Mouse (Mus musculus) left cerebral cortex, adult 2 months (tissue): ENCODE data around the gene Pecam1. TPM values are rescaled to one million over a fixed set of nuclear protein-coding genes. Genes with fewer than 3 reads are reported as not detected.
"Not testable (repeated sequence)": the region's sequence is repeated elsewhere in the genome, so short reads cannot be mapped to it uniquely, and the experiment has no call there.

Experiments used
- DNase-seq, 2 experiments: peaks; one replicate each; pipeline ENCODE4 v3.0.0; 2021 to 2022; ENCODE audit warnings: low spot score in 2 of 2, mixed read lengths in 1 of 2; ENCODE audit errors: extremely low spot score in 1 of 2
- H3K27ac ChIP-seq: fragments of 200-600 bp; 2 replicates; pipeline ENCODE4 v1.8.1; 2022
- H3K4me3 ChIP-seq: fragments of 200-600 bp; 2 replicates; pipeline ENCODE4 v1.8.1; 2022
- CTCF ChIP-seq: fragments of 200-600 bp; IDR thresholded peaks from 2 replicates; pipeline ENCODE4 v1.8.1; 2022; ENCODE audit warnings: antibody characterized with exemption, mild to moderate bottlenecking, moderate library complexity
- intact Hi-C: fragments of 180-260 bp; cut with DNase I; formaldehyde crosslinking; loops from one replicate; pipeline ENCODE4 v1.15.1; 2025
- total RNA-seq, 2 experiments: library from RNA; stranded (reverse); gene quantifications; 2 replicates each; pipeline ENCODE4 v1.2.3; 2021

Gene Pecam1
- total RNA-seq, 2 experiments from 2014 or later: 17.3 to 22.0 TPM

DNA sequence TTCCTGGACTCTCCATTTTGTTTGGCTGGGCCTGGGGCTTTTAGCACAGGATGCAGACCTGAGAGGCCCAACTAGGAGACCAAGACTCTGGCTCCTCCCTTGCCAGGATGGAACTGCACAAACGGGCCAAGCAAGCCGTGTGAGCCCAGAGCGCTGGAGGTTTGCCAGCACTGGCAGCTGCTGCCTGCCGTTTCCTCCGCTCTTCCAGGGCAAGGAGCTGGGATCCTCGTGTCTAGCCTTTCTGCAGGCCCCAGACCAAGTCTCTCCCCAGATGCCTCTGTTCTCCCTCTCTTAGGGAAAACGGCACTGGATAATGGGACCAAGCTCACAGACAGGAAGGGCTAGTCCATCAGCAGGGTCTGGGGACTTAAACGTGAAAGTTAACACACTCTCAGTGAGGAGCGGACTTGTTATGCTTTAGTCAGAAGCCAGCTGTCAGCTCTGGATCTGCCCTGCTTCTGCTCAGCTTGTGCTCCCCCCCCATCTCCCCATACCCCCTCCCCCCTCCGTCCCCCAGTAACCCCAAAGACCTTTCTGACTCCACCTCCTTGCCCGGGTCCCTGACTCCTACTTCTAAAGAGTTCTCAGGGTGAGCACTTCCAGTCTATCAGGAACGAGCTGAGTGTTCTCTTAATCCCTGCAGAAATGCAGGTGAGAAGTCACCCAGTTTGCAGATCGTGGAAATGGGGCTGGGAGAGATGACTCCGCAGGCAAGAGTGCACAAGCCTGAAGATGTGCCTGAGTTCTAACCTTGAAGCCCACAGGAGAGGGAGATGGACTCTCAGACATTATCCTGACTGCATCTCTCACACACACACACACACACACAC lies 92.2 kb downstream of the Pecam1 start:
- TF ChIP-seq CTCF: no peak
- Histone ChIP-seq H3K27ac (peak overlapping the region; percentile 59), H3K4me3 (no peak overlapping the region)
- intact Hi-C loops: no loop called here
- DNase-seq: peak; percentile 68 to 76

DNA sequence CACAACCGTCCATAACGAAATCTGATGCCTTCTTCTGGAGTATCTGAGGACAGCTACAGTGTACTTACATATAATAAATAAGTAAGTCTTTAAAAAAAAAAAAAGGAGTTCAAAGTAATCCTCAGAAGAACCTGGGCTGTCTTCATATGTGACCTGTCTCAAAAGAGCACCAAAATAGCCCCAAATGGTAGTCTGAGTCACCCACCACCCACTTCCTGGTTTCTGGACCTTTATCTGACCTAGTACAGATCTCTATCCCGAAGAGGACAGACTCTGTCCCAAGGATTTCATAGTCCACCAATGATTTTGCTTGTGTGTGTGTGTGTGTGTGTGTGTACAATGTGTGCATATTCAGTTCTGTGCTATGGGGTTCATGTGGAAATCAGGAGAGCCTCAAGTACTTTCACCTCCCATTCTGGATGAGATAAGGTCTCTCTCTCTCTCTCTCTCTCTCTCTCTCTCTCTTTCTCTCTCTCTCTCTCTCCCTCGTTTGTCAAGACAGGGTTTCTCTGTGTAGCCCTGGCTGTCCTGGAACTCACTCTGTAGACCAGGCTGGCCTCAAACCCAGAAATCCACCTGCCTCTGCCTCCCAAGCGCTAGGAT lies 93.4 kb downstream of the Pecam1 start:
- DNase-seq, intact Hi-C loops, H3K4me3 ChIP-seq, H3K27ac ChIP-seq: not testable (repeated sequence)

GRCm38 (mm10) chr11:106648347-106648746 lies 102.1 kb downstream of the Pecam1 start:
- peak; percentile 86 for TF ChIP-seq CTCF
- H3K4me3 ChIP-seq: no peak overlapping the region
- intact Hi-C loops: loop anchor here (1.0 kb wide), 1 partner anchor 94 kb away; no protein-coding TSS in a partner anchor
- H3K27ac ChIP-seq: no peak overlapping the region
- peak; percentile 67 to 78 for DNase-seq

DNA sequence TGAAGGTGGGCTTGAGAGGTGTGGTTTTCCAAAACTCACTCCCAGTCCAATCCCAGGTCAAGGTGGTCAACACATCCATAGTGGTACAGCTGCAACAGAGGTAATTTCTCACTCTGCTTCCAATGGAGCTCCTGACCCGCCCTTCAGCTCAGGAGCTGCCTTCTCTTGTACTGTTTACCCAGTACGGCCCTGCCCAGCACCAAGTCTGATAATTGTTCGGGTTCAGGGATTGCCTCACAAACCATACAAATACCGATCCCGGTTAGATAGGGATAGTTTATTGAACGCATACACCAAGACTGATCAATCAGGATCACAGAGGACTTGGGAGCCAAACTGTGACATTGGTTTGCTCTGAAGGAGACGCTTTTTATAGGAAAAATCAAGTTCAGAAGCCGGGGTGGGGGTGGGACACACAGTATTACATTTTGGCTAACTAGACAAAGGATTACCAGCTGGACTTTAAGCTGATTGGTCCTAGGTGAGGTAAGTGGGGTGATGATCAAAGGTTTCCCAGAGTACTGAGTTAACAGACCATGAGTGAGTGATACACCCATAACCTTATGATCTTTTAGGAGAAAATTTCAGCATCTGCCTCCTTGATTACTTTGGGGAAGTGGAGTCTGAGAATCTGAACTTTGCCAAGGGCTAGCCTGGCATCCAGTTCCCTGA lies 107.3 kb downstream of the Pecam1 start:
- no peak for TF ChIP-seq CTCF
- no peak overlapping the region for H3K27ac ChIP-seq

DNA sequence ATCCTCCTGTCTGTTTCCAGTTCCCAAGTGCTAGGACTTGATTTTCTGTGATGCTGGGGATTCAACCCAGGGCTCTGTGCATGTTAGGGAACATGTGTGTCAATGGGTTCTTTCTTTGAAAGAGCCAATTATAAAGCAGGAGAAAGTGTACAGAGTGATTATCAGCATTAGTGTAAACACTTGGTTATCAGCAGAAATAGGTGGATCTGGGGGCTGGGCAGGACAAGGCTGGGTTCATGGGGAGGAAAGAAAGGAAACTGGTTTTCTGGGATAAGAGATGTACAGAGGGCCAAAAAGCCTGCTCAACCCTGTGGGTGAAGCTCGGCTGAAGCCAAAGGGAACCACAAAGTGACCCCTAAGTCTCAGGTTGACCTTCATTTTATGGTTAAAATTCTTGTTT lies 108.8 kb downstream of the Pecam1 start:
- H3K4me3 ChIP-seq: no peak overlapping the region
- intact Hi-C loops: no loop called here
- no peak for DNase-seq
- no peak overlapping the region for H3K27ac ChIP-seq
- TF ChIP-seq CTCF: no peak

More for the DNA sequence above, 107.3 kb downstream of the Pecam1 start:
- intact Hi-C loops: no loop called here
- DNase-seq: no peak
- H3K4me3 ChIP-seq: no peak overlapping the region

DNA sequence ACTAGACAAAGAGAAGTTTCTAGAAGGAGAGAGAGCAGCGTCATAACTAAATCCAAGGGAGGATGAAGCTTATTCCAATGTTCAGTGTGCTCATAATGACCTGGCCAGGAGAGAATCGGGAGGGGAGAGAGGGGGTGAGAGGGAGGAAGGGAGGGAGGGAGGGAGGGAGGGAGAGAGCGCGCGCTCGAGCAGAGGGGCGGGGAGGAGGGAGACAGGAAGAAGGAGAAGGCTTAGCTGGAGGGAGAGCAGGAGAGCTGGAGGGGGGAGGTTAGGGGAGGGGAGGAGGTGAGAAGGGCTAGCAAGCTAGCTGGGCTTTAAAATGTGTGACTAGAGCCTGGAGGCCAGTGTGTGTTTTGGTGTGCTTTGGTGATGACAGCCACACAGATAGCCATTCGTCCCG lies 110.4 kb downstream of the Pecam1 start:
- H3K27ac ChIP-seq: no peak overlapping the region
- no peak overlapping the region for H3K4me3 ChIP-seq
- DNase-seq: no peak
- TF ChIP-seq CTCF: no peak
- intact Hi-C loops: no loop called here

DNA sequence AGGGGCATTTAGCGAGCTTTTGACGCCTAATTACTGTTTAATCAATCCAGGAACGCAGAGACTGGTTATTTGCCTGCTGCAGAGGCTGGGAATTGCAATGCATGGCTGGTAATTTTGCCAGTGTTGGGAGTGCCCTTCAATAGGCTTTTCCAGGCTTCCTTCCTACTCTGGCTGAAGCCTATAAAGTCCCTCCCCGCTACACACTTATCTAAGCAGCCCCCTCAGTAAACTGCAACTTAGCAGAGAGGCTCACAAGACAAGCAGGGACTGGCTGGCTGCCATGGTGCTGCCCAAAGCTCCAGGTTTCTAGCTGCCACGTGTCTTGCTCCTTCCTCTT lies 111.1 kb downstream of the Pecam1 start:
- Histone ChIP-seq H3K4me3 (no peak overlapping the region), H3K27ac (no peak overlapping the region)
- intact Hi-C loops: no loop called here
- no peak for DNase-seq
- TF ChIP-seq CTCF: no peak

DNA sequence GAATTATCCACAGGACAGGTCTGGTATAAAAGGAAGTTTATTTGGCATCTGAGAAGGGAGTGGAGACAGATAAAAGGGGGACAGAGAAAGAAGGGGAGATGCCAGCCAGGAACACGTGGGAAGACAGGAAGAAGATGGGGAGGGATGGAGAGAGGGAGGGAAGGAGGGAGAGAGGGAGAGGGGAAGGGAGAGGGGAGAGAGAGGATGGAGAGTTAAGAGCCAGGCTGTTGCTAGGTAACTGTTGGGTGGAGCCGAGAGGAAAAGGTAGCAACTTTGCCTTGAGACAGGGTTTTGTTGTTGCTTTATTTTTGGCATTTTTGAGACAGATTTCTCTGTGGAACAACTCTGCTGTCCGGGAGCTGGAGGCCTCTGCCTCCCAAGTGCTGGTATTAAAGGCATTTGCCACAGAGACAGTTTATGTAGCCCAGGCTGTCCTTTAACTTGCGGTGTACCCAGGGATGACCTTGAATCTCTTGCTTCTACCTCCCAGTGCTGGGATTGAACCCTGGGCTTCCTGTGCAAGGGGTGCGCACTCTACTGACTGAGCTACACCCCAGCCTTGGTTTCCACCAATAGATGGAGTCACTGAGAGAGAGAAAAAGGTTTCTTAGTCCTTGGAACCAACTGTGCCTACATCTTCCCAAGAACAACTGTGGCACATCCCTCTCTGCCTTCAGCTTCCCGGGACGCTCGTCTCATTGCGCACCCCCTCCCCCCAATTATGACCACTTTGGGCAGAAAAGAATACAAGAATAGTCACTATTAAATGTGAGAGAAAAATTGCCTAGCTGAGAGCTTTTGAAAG lies 111.7 kb downstream of the Pecam1 start:
- no peak for DNase-seq
- Histone ChIP-seq H3K4me3 (no peak overlapping the region), H3K27ac (no peak overlapping the region)
- TF ChIP-seq CTCF: no peak
- intact Hi-C loops: no loop called here

DNA sequence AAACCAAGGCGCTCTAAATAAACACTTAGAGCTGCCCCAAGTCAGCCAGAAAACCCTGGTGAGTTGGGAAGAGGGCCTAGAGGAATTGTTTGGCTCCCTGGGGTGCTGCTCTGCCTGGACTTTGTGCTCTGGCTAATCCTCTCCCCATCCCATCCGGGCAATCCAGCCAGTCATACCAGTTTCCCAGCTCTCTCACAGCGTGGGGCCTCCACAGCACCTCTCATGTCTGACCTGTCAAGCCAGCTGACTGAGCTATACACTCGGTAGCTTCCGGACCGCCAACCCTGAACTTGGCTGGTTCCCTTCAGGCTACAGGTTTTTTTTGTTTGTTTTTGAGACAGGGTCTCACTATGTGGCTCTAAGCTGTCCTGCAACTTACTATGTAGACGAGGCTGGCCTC lies 112.7 kb downstream of the Pecam1 start:
- no peak overlapping the region for H3K4me3 ChIP-seq
- no peak for TF ChIP-seq CTCF
- intact Hi-C loops: no loop called here
- DNase-seq: no peak
- no peak overlapping the region for H3K27ac ChIP-seq

GRCm38 (mm10) chr11:106635946-106636345 lies 114.5 kb downstream of the Pecam1 start:
- intact Hi-C loops: no loop called here

GRCm38 (mm10) chr11:106634175-106634574 lies 116.3 kb downstream of the Pecam1 start:
- DNase-seq, intact Hi-C loops, H3K4me3 ChIP-seq, H3K27ac ChIP-seq: not testable (repeated sequence)

More at GRCm38 (mm10) chr11:106635946-106636345, 114.5 kb downstream of the Pecam1 start:
- H3K27ac ChIP-seq: no peak overlapping the region
- H3K4me3 ChIP-seq: no peak overlapping the region
- no peak for TF ChIP-seq CTCF
- DNase-seq: no peak

GRCm38 (mm10) chr11:106633456-106633855 lies 117.0 kb downstream of the Pecam1 start:
- no peak overlapping the region for H3K4me3 ChIP-seq
- H3K27ac ChIP-seq: no peak overlapping the region
- intact Hi-C loops: no loop called here
- TF ChIP-seq CTCF: no peak
- no peak for DNase-seq
